21 mouse cellular contexts compared by ENCODE assay signal in the genomic region with DNA sequence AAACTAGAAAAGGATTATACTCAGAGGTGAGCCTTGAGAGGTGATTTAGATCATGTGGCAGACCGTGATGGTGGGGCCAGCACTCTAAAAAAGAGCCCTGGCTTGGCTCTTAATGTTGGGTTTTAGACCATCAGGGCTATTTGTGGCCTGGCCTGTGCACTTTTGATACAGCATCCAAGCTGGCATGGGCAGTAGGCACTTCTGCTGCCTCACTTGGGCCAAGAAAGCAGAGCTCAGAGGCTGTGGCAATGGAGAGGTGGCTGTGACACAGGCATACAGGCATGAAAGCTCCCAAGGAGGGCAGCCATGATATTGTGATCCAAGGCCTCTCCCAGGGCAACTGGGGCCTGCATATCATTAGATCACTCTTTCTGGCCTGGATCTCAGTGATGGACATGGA.
"Had no signal": no experiment of that assay in that cellular context is flagged by ENCODE, and none has a peak within 500 bp of the region (broad histone marks: within the 10 kb centered on the region; RNA-seq: fewer than 3 reads in every experiment).

No protein-coding gene starts in this region.

- H3K36me3 ChIP-seq: midbrain, embryonic 10.5 days; midbrain, embryonic 15.5 days; neural tube, embryonic 12.5 days; neural tube, embryonic 15.5 days had no signal

- H3K27me3 ChIP-seq: megakaryocyte, embryonic 14.5 days; midbrain, embryonic 15.5 days; neural tube, embryonic 12.5 days; neural tube, embryonic 15.5 days had no signal

- H3K9me3 ChIP-seq: midbrain, embryonic 10.5 days; midbrain, embryonic 15.5 days; neural tube, embryonic 12.5 days; neural tube, embryonic 15.5 days had no signal

- H3K27ac ChIP-seq: kidney, postnatal 0 days; left cerebral cortex, adult 2 months; liver, embryonic 14.5 days; midbrain, embryonic 10.5 days; midbrain, embryonic 15.5 days; neural tube, embryonic 12.5 days; stomach, postnatal 0 days had no signal

- H3K4me3 ChIP-seq: left cerebral cortex, adult 2 months; megakaryocyte, embryonic 14.5 days; midbrain, embryonic 10.5 days; midbrain, embryonic 15.5 days; neural tube, embryonic 12.5 days; neural tube, embryonic 15.5 days had no signal

- DNase-seq: kidney, postnatal 25 days; layer of hippocampus, postnatal 36 days; liver, postnatal 0 days; lung, embryonic 14.5 days; lung, postnatal 36 days; right cerebral cortex, adult 18-20 months; right cerebral cortex, postnatal 14 days; right cerebral cortex, postnatal 4 days; thymus, adult 2 months; thymus, postnatal 14 days; thymus, postnatal 4 days had no signal

- ATAC-seq: liver, postnatal 0 days; lung, postnatal 0 days; midbrain, embryonic 15.5 days had no signal

- H3K4me1 ChIP-seq: megakaryocyte, embryonic 14.5 days; midbrain, embryonic 10.5 days; neural tube, embryonic 12.5 days had no signal

- H3K4me2 ChIP-seq: lung, embryonic 14.5 days; midbrain, embryonic 15.5 days; neural tube, embryonic 12.5 days had no signal

- H3K9ac ChIP-seq: liver, embryonic 14.5 days; liver, postnatal 0 days; lung, embryonic 14.5 days; midbrain, embryonic 15.5 days; neural tube, embryonic 12.5 days; neural tube, embryonic 15.5 days had no signal
